Mouse (Mus musculus): ENCODE data around the gene Mogs.

Mogs gene

DNA sequence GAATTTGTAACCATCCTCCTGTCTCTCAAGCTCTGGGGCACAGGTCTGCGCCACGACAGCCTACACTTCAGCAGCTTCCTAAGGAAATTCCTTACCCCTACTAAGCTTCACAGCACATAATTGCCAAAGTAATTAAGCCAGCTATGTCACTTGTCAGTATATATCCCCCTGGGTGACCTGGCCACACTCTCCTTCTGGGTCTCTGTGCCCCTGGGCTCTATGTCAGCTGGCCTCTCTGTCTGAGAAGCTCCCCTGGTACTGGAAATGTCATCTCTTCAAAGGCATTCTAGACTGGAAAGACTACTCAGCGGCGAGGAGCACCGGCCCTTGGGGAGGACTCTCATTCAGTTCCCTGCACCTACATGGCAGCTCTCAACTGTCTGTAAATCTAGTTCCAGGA lies 7.7 kb downstream of the Mogs start:
- no peak for DNase-seq

DNA sequence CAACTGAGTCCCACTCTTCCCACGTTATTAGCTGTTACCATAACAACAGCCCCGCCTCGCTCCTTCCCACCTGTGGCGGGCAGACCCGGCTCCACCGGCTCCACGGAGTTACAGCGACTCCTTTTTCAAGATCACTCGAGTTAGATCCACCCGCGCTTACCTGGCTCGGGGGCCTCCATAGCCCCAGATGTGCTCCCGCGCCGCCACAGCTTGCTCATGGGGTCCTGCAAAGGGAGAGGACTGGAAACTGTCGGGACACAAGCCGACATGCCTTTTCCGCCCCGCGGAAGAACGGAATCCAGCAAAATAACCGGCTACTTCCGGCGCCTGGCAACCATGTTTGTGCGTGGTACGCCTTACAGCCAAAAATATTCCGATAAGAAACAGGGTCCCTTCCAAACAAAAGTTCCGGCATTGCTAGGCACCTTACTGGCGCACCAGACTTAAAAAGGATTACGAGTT lies 9.6 kb downstream of the Mogs start:
- DNase-seq, result peak; percentile 93

DNA sequence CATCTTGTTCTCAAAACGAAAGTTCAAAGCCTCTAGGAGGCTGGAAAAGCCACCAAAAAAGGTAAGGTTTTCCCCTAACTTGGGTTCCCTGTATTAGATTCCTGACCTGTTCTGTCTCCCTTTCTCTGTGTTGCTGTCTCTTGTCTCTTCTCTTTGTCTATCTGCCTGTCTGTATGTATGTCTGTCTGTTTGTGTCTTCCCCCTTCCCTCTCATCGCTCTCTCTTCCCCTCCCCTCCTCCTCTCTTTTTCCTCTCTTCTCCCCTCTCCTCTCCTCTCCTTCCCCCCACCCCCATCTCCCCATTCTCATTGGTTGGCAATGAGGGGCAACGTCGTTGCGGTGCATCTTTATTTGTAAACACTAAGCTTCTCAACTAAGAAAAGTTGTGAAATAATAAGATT lies 10.0 kb downstream of the Mogs start, which contains the start of gene Ino80b:
Ino80b (minus strand) TSS at position 101 of the 400 bp plus-strand sequence.
- DNase-seq, result no peak

DNA sequence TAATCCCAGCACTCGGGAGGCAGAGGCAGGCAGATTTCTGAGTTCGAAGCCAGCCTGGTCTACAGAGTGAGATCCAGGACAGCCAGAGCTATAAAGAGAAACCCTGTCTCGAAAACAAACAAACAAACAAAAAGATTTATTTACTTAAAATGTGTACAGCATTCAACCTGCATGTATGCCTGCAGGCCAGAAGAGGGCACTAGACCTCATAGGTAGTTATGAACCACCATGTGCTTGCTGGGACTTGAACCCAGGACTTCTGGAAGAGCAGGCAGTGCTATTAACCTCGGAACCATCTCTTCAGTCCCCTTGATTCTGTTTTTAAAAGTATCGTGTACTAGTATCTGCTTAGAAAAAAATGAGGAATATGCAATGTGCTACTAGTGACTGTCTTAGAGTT lies 12.1 kb downstream of the Mogs start:
- no peak for DNase-seq

DNA sequence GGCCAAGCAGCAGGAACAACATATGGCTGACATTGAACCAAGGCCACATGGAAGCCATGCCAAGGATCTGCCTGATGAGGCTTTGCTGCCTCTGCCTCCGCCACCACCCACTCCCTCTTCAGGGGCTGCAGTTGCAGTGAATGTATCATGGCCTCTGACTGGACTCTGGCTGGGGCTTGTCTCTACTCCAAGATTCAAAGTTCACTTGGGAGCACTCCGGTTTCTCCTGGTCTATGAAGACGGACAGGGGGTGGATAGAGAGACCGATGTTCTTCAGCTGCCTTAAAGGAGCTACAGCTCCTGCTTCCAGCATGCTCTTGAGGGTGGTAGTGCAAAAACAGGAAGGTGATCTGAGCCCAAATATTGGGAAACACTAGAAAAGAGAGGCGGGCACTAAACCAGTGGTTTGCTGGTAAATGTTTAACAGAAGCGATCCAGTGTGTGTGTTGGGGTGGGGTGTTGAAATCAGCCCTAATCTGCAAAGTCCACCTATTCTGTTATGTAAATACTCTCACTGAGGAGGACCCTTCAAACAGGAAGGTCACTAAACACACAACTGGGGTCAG lies 16.3 kb downstream of the Mogs start:
- peak; percentile 88 for DNase-seq

DNA sequence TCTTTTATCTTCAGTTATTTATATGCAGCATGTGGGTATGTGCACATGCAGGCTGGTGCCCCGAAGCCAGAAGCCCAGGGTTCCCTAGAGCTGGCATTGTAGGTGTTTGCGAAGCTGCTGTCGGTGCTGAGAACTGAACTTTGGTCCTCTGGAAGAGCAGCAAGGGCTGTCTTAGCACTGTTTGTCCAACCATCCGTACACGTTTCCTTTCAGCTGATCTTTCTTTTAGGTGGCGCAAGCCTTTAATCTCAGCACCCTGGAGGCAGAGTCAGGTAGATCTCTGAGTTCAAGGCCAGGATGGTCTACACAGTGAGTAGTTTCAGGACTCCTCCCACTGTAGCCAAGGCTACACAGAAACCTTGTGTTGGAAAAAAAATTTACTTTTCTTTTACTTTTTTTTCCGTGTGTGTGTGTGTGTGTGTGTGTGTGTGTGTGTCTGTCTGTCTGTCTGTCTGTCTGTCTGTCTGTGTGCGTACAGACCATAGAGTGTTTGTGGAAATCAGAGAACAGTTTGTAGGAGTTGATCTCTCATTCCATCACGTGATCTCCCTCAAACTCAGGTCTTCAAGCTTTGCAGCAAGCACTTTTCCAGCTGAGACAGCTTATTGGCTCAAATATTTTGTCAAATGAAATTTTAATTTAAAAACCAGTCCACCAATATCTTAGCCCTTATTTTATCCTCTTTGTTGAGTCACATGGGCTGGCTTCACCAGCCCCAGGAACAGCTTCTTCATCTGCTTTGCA lies 17.1 kb downstream of the Mogs start:
- DNase-seq, result peak; percentile 35

DNA sequence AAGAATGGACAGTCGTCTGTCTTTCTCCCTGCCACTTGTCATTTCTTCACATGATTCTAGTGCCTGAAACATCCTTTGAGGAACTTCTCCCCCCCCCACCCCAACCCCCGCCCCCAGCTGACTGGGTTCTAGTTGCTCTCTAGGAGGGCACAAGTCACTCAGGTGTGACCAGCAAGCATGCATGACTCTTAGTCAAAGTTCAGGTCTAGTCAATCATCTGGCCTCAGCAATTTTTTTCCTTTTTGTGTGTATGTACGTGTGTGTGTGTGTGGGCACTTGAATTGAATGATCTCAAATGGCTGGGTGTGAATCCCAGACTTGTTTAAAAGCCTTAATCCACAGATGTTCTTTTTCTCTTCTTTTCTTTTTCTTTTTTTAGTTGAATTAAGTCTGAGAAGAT lies 18.9 kb downstream of the Mogs start:
- DNase-seq, result peak; percentile 51

DNA sequence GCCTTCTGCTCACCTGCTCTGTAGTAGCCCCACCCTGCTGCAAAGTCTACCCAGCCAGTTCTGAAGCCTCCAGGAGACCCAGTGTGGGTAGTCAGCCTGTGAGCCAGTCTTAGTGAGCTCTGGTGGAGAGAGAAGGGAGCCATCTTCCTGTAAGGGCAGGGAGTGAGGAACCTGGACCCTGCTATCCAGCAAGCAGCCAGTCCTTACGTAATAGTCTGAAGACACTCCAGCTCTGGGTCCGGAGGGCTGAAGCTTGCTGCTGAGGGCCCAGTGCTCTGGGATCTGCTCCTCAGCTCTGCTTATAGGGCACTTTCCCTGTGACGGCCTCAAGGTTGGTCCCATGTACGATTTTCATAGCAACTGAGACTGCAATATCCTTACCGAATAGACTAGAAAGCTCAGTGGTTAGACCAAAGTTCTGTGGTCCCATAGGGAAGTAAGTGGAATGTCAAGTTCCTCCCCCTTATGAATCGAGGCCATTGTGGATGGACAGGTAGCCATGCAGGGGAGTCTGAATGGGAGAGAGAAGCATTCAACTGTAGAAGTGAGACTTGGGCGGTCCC lies 19.7 kb downstream of the Mogs start, which contains the start of gene Rtkn:
Rtkn (plus strand) TSS at position 513 of the 563 bp plus-strand sequence.
- DNase-seq, result peak; percentile 77

DNA sequence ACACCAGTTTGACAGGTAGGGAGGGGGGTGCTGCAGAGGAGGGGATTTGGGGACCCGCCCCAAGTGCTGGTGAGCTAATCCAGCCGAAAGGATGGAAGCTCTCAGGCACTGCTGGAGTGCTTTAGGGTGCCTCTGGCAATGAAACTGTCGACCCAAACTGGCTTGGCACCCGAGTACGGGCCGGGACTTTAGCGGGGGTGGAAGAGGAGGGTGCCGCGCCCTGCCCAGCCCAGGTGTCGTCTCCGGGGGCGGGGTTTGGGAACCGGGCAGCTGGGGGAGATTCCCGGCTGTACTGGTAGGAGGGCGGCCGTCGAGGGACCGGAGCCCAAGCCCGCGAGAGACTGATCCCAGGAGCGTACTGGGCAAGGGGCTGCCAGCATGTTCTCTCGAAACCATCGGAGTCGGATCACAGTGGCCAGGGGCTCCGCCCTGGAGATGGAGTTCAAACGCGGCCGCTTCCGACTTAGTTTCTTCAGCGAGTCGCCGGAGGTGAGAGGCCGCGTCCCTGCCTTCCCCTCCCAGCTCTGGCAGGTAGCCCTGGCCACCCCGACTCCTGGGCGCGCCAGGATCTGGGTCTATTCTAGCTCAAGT lies 20.4 kb downstream of the Mogs start:
- peak; percentile 80 for DNase-seq

DNA sequence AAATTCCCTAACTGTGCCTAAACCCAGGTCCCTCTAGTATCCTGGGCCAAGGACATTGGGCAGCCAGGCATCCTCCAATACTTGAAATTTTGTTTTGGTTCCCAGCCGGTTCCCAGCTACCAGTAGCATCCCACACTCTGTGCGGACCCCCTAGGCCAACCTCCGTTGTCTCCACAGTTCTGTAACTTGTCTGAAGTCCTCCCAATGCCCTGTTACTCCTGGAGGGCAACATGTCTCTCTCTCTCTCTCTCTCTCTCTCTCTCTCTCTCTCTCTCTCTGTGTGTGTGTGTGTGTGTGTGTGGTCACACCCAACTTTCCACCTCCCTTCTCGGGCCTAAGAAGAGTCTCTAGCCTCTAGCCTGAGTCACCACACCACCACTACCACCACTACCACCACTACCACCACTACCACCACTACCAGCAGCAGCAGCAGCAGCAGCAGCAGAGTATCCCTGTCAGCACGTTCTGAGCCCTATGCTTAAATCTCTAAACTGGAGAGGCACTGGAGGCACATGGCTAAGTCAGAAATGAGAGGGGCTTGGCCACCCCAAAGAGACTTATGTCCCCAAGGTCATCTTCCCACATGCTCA lies 21.1 kb downstream of the Mogs start:
- no peak for DNase-seq

DNA sequence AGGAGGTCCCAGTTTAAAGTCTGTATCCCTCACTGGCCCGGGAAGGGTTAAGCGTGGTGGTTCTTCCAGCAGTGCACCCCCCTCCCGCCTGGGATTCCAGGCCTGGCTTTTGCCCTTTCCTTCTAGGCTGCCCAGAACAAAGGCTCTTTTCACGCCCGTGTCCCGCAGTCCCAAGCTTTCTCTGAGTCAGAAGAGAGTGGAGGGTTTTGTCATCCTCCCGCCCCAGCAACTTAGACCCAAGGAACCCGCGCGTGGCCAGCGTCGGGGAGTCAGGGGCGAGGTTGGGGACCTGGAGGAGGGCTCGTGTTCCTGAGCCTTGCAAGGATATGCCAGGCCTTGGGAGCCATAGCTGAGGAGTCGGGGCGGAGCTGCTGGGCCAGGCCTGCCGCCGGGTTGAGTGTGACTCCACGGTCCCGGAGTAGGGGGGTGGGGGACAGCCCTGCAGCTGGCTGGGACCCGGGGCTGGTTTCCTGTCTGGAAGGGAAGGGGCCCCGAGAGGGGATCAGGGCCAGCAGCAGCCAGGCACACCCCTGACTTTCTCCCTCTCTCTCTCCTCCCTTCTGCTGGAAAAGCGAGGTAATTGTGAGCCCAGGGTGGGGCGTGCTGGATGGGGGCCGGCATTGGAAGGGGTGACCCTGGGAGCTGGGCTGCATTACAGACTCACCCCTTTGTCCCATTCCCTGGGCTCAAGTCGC lies 21.7 kb downstream of the Mogs start:
- peak; percentile 70 for DNase-seq

DNA sequence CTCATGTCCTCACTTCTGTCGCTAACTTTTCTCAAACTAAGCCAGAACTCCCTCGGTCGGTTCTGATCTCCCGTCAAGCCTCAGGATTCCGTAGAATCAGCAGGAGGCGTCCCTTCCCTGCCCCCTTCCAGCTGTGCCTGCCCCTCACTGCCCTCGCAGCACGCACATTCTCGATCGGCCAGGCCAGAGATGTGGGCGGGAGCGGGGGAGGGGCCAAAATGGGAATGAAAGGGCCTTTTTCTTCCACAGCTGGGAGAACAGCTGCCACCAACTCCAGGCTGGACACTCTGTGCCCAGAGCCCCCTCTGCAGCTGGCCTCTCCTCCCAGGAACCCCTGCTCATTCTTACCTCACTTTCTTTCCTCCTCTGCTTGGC lies 22.3 kb downstream of the Mogs start:
- peak; percentile 89 for DNase-seq

DNA sequence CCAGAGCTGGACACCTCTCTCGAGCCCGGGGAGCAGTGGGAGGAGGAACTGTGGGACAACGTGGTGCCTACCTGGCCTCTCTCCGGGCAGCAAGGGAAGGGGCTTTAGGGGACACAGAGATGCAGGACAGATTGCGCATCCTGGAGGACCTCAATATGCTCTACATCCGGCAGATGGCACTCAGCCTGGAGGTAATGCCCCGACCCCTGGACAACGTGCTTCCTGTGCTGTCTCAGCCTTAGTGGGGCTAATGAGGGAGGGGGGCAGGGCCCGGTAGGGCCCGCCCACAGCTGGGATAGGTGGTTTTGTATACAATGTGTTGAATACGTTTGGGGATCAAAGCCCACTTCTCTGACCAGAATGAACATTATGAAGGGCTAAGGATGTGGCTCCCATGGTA lies 22.8 kb downstream of the Mogs start:
- DNase-seq, result peak; percentile 36

DNA sequence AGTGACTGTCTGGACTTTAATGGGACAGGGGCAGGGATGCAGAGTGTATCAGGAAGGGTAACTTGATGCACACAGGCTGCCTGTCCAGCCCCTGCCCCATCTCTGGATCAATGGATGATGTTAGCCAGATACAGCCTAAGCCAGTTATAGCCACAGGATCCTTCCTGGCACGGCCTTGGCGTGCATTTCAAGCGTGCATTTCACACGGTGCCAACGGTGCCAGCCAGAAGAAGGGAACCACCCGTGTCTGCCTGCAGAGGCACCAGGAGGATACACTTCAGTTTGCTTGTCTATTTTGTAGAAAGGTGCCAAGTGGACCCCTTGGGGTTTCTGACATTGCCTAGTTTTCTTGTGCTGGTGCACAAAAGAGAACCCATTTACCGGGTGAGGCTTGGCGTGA lies 24.7 kb downstream of the Mogs start:
- no peak for DNase-seq

DNA sequence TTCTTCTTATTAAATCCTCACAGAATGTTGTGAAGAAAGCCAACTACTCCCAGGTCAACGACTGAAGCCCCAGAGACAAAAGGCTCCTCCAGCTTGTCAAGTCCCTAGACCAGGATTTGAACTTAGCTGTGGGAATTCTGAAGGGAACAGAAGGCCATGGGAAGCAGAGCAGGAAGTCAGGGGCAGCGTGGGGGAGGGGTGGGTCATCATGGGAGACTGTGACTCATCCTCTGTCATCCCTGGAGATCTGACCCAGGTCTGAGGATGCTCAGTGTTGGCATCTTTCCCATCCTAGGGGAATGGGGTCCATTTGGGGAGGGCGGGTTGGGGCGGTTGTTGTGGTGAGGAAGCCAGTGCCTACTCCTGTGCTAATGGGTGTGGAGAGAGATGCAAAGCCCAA lies 26.3 kb downstream of the Mogs start:
- DNase-seq, result no peak

DNA sequence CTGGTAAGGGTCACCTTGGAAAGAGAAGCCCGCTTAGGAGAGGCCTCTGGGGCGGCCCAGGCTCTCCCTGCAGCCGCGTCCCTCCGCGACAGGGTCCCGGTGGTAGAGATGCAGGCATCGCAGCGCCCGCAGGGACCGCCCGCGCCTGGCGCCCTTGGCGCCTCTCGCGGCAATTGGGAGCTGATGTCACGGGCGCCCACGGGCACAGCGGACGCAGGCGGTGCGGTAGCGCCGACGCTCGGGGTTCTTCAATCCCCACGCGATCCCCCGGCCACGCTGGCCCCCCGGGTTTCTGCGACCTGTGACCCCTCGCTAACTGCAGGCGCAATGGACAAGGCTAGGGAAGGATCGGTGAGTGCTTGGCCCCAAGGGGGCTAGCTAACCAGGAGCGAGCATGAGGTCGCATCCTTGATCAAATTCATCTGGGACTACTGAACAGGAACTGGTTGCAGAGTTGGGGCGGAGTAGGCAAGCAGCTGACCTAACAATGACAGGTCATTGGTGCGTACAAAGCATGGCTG lies 27.0 kb downstream of the Mogs start:
- no peak for DNase-seq

DNA sequence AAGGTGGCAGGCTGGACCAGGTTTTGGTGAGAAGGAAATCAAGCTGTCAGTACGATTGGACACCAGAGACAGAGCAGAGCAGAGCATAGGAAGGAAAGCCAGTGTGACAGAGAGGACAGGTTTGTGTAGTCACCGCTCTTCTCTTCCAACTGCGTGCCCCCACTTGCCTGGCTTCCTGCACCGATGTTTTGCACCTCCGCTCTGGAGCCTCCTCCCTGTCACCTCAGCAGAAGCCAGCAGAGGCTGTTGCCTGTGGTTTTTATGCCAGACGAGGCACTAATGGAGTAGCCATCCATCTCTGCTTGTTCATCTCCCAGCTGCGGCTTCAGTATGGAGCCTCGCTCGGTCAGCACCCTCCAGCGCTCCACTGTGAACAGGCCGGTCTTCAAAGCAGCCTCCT lies 27.6 kb downstream of the Mogs start:
- DNase-seq, result no peak

DNA sequence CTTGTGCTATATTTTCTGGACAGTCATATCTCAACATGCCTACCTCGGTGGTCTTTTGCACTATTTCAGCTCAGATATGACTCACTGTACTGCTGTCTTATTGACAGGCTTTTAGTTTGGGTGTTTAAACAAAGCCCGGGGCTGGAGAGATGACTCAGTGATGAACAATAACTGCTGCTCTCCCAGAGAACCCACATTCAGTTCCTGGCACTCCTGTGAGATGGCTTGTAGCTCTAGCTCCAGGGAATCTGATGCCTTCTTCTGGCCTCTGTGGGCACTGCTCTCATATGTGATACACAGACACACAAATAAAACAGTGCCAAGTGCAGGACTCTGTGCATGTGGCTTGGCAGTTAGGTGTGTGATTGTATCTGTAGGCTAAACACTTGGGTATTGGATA lies 29.9 kb downstream of the Mogs start:
- DNase-seq, result no peak

DNA sequence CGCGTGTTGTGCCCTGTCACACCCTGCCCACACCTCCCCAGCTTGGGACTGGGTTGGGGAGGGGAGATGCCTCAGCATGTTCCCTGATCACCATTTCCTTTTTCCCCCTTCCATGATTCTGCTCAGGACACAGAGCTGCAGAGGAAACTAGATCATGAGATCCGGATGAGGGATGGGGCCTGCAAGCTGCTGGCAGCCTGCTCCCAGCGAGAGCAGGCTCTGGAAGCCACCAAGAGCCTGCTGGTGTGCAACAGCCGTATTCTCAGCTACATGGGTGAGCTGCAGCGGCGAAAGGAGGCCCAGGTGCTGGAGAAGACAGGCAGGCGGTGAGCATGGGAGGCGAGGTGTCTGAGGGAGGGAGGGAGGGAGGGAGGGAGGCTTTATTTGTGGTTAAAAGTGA lies 30.5 kb downstream of the Mogs start:
- no peak for DNase-seq

DNA sequence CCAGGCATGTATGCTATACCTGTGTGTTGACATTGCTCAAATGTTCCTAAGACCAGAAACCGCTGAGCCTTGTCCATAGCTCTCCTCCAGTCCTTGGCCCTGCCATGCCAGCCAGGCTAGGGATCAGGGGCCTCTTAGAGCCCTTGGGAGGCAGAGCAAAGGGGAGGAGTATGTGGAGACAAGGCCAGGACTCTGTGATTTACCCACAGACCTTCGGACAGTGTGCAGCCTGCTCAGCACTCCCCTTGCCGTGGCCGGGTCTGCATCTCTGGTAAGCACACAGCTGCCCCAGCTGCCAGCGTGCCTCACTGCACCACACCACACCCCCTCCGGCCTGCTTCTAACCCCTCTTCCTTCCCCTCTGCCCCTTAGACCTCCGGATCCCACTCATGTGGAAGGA lies 32.0 kb downstream of the Mogs start:
- DNase-seq, result no peak

DNA sequence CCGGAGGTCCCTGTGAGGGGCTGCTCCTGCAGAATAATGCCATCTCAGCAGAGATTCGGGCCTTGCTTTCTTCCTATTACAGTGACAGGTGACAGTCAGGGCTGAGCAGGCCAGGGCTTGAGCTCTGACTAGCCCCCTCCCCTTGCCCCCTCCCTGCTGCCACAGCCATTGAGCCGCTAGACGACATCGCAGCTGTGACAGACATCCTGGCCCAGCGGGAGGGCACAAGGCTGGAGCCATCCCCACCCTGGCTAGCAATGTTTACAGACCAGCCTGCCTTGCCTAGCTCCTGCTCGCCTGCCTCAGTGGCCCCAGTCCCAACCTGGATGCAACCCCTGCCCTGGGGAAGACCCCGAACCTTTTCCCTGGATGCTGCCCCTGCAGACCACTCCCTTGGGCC lies 36.4 kb downstream of the Mogs start:
- no peak for DNase-seq

DNA sequence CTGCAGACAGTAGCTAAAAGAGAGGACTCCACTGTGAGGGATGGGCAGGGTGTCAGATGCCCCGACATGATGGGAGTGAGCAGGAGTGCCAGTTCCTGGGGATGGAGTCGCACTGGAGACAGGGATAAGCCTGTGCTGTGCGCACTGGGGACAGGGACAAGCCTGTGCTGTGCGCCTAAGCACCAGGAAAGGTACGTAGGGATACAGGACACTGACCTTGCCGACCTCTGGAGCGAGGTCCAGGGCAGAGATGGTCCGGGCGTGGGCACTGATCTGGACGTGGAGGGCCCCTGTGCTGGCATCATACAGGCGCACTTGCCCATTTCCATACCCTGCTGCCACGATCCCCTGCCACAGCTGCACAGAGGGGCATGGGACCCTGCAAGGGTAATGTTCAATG lies 37.7 kb downstream of the Mogs start:
- DNase-seq, result no peak

DNA sequence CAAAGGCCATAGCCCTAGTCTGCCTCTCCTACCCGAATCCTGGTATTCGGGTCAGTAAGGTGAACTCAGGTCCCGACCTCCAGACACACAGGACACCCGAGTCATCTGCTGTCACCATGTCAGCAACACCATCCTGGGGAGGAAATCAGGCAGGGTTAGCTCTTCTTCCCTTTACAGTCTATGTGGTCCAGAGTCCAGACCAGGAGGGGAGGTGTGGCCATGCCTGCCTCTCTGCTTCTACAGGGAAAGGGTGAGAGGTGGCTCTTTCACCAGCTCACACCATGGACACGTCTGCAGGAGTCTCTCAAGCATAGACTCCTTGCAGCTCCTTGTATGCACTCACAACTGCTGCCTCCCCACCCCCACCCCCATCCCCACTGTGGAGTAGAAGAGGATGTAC lies 38.2 kb downstream of the Mogs start:
- no peak for DNase-seq
